Mouse (Mus musculus) frontal cortex, postnatal 25 days (tissue): ENCODE data around the gene Sema4f.

Experiments
- DNase-seq, 2 experiments: peaks; one replicate each; pipeline ENCODE4 v3.0.0; 2022; ENCODE audit warnings: low spot score in 2 of 2

The Sema4f gene

GRCm38 (mm10) chr6:82871632-82872331 lies 67.8 kb downstream of the Sema4f start:
- no peak for DNase-seq

GRCm38 (mm10) chr6:82868476-82868875 lies 71.1 kb downstream of the Sema4f start:
- no peak for DNase-seq

DNA sequence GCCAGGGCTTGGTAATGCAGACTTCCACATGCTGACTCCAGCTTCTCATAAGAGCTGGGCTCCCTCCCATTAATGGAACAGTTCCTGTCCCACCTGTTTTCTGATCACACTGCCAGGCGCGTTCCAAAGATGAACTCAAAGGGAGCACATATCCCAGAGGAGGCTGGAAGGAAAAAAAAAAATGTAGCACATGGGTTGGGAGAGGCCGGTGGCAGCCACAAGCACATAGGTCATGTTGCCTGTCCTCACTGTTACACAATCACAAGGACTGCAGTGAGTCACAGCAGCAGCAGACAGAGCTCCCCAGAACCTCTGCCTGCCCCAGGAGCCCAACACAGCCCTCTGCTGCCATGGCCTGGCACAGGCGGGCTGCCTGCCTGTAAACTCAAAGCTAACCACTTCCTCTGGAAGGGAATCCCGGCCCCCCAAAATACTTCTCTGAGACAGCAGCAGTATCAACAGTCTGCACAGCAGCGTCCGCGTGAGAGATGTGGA lies 76.1 kb downstream of the Sema4f start:
- DNase-seq, result no peak

GRCm38 (mm10) chr6:82862475-82862874 lies 77.1 kb downstream of the Sema4f start:
- DNase-seq, result no peak

GRCm38 (mm10) chr6:82862042-82862441 lies 77.5 kb downstream of the Sema4f start:
- DNase-seq, result no peak
